Mouse (Mus musculus): Measurements from ENCODE around the gene Sstr2.

GRCm38 (mm10) chr11:113619420-113620080, 408 bp downstream of the Sstr2 start:
- no peak for TF ChIP-seq CTCF (IDR thresholded peaks at IDR 0.05; ENCODE audit: borderline replicate concordance, insufficient read depth, low read depth, low read length)
- no peak for TF ChIP-seq POLR2A (IDR thresholded peaks at IDR 0.05; ENCODE audit: borderline replicate concordance, insufficient read depth, low read length)
